Mouse (Mus musculus): ENCODE data around the gene Myl9.
"Not testable (repeated sequence)": the region's sequence is repeated elsewhere in the genome, so short reads cannot be mapped to it uniquely, and the experiment has no call there.

The Myl9 gene

GRCm38 (mm10) chr2:156784016-156784585, 8.9 kb downstream of the Myl9 start:
- no peak for DNase-seq (ENCODE audit: low spot score in 2 of 2)

DNA sequence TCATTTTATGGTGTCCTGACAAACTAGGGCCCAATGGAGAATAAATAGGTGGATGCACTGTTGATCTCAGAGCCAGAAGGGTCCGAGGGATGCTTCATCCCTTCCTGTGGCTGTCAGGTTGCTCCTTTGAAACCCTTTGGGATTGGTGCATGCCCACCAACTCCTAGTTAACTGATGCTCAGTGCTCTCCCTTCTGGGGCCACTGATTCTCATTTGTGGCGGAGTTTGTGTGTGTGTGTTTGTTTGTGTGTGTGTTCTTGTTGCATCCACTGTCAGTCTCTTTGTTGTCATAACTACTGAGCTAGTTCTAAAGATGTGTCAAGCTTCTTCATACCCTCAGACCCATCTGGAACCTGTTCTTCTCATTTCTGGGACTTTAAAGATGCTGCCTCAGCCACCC, 9.7 kb downstream of the Myl9 start:
- no peak for DNase-seq (ENCODE audit: low spot score in 2 of 2)

GRCm38 (mm10) chr2:156786369-156786768, 11.1 kb downstream of the Myl9 start:
- not testable (repeated sequence) for DNase-seq (ENCODE audit: low spot score in 2 of 2)

GRCm38 (mm10) chr2:156787090-156787775, 12.0 kb downstream of the Myl9 start:
- DNase-seq (ENCODE audit: low spot score in 2 of 2) = no peak

DNA sequence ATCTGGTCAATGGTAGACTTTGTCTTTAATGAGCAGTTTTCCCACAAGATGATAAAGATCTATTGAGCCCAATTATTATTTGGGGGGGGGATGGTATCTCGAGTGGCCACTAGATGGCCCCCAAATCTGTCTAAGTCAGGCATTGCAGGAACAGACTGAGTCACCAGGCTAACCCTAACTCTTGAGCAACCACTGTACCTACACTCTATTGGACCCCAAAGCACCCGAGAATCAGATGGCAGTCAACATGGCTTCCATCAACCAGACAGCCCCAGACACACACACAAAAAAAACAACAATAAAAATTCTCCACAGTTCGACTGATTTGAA, 12.5 kb downstream of the Myl9 start:
- no peak for DNase-seq (ENCODE audit: low spot score in 2 of 2)

GRCm38 (mm10) chr2:156788836-156789235, 13.6 kb downstream of the Myl9 start:
- DNase-seq (ENCODE audit: low spot score in 2 of 2) = no peak

DNA sequence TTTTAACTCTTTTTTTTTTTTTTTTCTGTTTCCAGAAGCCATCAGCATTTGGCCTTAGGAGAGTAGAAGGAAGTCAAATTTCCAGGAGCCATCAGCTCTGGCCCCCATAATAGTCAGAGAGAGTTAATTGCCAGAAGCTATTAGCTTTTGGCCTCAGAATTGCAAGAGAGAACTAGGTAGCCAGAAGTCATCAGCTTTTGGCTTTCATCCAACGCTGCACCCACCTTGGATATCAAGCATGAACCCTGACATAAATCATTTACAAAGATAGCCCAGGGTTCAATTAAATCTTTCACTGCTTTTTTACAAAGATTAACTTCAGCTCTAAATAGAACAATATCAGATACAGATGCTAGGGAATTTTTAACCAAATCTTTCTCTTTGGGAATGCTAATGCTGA, 23.3 kb downstream of the Myl9 start:
- no peak for DNase-seq (ENCODE audit: low spot score in 2 of 2)

GRCm38 (mm10) chr2:156801045-156801444, 25.8 kb downstream of the Myl9 start:
- no peak for DNase-seq (ENCODE audit: low spot score in 2 of 2)

DNA sequence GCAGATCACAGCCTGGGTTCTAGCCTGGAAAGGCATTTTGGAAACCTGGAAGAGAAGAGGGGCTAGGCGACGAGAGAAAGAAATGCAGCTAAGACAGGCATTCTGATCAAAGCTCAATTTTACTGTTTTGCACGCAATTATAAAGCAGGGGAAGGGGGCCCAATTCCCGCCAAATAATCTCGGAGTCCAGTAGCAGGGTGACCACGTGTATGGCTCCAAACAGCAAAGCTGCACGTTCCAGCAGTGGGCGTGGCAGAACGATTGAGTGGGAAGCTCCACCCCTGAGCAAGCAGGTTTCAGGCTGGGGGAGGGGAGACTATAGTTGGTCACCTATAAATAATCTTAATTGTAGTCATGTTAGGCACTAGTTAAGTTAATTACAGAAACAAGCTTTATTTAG, 26.9 kb downstream of the Myl9 start:
- DNase-seq (ENCODE audit: low spot score in 2 of 2) = not testable (repeated sequence)

GRCm38 (mm10) chr2:156803698-156804372, 28.6 kb downstream of the Myl9 start:
- no peak for DNase-seq (ENCODE audit: low spot score in 2 of 2)

GRCm38 (mm10) chr2:156804589-156804988, 29.4 kb downstream of the Myl9 start:
- no peak for DNase-seq (ENCODE audit: low spot score in 2 of 2)

GRCm38 (mm10) chr2:156806886-156807285, 31.7 kb downstream of the Myl9 start:
- no peak for DNase-seq (ENCODE audit: low spot score in 2 of 2)

DNA sequence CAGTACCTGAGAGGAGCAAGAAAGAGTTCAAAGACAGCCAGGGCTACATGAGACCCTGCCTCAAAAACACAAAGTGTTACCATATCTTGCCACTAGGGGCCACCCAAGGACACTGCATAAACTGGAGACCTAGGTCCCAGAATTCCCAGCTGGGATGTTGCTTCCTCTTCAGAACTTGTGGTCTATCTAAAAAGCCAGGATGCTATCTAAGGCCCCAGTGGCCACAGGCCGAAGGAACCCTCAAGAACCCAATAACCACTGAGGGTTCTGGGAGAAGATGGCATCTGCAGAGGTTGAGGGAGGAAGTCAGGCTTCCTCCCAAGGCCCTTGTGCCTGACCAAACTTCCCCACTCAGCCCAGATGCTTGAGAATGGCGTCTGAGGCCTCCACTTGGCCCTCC, 34.4 kb downstream of the Myl9 start:
- peak; percentile 16 to 41 for DNase-seq (ENCODE audit: low spot score in 2 of 2)

GRCm38 (mm10) chr2:156810716-156811115, 35.5 kb downstream of the Myl9 start:
- DNase-seq (ENCODE audit: low spot score in 2 of 2) = no peak

DNA sequence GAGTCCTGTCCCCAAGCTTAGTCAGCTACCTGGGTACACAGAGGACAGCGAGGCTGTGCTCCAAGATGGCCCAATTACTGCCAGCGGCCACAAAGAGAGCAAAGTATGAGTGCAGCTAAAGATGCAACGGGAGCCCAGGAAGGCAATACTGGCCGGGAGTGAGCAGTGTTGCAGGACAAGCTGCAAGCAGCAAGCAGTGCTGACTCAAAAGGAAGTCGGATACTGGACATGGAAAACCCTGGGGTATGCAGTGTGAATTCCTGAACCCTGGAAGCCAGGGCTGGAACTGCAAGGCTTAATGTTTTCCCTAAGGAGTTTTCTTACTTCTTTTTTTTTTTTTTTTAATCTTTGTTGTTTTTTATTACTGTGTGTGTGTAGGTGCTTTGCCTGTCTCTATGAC, 36.3 kb downstream of the Myl9 start:
- no peak for DNase-seq (ENCODE audit: low spot score in 2 of 2)

DNA sequence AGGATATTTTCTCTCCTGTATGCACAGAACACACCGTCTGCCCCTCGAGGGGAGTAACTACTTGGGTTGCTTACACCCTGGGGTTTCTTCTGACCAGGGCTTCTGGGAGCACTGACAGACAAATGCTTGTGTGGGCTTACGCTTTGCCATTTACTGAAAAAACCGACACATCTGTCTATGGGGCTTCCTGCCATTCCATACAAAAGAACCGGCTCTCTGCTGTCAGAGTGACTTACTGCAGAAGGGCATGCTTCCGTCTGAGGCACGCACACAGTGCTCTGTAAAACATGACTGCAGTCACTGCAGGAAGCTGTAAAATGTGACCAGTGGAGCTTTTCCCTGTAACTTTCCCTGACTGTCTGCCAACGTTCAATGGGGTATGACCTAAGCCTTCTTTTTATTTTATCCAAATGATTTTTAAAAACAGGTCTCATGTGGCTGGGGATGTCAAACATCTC, 39.2 kb downstream of the Myl9 start:
- DNase-seq (ENCODE audit: low spot score in 2 of 2) = no peak

DNA sequence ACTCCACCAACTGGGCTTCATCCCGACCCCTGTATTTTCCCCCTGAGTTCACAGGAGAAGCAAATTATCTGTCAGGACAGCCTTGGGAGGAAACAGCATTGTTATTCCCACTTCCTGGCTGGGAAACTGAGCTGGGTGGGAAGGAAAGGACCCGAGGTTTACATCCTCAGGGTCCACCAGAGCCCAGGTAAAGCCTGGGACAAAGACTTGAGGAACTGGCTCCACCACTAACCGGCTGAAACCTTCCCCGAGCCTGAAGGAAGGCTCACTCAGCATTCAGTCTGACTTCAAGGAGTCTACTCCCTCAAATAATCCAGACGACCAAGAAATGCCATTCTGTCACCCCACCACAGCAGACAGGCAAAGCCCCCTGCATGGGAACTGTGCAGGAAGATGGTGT, 39.7 kb downstream of the Myl9 start:
- no peak for DNase-seq (ENCODE audit: low spot score in 2 of 2)

- no peak for DNase-seq (ENCODE audit: low spot score in 2 of 2)
These were observed 40.2 kb downstream of the Myl9 start for GRCm38 (mm10) chr2:156815412-156815811.

- no peak for DNase-seq (ENCODE audit: low spot score in 2 of 2)
These were observed 40.9 kb downstream of the Myl9 start for GRCm38 (mm10) chr2:156816116-156816515.

- not testable (repeated sequence) for DNase-seq (ENCODE audit: low spot score in 2 of 2)
These were observed 49.9 kb downstream of the Myl9 start for GRCm38 (mm10) chr2:156825128-156825527.

All from natural killer cell, adult 2 months (primary cell).